Mouse (Mus musculus) embryonic fibroblast, embryonic 13.5 days (primary cell): ENCODE results near the gene Acad11.

Experiments used
- CTCF ChIP-seq: IDR thresholded peaks from 2 replicates; pipeline ENCODE4 v1.5.1; 2011; ENCODE audit warnings: mild to moderate bottlenecking, control low read depth, low read length, moderate library complexity, borderline replicate concordance; ENCODE audit not compliant: insufficient read depth
- POLR2A ChIP-seq: IDR thresholded peaks from 2 replicates; pipeline ENCODE4 v1.6.1; 2011; ENCODE audit warnings: low read depth, mild to moderate bottlenecking, control low read depth, low read length, moderate library complexity

GRCm38 (mm10) chr9:104106930-104107329 is 43.8 kb downstream of the Acad11 start:
- TF ChIP-seq POLR2A (no peak), CTCF (no peak)
